Mouse (Mus musculus): ENCODE data around the gene Chpf.

Chpf gene

GRCm38 (mm10) chr1:75440661-75441060 is 38.4 kb downstream of the Chpf start:
- DNase-seq (ENCODE audit: low spot score) = no peak

GRCm38 (mm10) chr1:75438782-75439181 is 40.3 kb downstream of the Chpf start:
- DNase-seq (ENCODE audit: low spot score) = no peak

DNA sequence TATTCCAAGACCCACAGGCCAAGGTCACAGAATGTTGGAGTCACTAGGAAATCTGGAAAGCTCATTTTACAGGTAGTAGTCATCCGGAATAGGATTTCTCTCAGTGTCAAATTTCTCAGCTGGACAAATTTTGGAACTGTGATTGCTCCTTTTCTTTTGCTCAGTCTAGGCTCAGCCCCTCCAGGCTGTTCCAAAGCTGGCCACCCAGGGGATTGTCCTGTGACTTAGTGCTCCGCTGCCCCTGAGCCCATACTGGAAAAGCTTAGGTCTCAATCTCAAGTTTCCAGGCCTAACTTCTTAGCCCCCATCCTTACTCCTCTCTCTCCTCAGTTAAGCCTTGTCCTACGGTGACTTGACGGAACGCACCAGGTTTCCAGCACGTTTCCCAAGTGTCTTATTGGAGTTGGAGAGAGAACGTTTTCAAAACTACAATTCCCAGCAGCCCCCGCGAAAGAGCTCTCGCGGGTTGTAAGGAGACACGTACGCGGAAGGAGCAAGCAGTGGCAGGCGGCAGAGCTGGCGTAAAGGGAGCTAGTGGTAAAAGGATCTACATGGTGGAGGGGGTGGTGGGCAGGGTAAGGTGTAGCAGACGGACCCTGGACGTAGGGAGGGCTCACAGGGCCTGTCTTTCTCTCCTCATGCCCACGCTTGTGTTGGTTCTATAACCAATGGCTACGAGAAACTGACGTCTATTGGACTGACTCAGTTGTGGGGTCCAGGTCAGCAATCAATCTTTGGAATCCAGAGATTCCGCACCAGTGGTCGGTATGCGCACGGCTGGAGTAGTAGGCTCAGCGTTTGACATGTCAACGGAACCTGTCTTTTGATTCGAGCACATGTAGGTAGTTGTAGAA is 43.4 kb downstream of the Chpf start, which contains the start of gene Gmppa:
Gmppa (plus strand) TSS at position 456 of the 854 bp plus-strand sequence.
- peak; percentile 86 for DNase-seq (ENCODE audit: low spot score)

DNA sequence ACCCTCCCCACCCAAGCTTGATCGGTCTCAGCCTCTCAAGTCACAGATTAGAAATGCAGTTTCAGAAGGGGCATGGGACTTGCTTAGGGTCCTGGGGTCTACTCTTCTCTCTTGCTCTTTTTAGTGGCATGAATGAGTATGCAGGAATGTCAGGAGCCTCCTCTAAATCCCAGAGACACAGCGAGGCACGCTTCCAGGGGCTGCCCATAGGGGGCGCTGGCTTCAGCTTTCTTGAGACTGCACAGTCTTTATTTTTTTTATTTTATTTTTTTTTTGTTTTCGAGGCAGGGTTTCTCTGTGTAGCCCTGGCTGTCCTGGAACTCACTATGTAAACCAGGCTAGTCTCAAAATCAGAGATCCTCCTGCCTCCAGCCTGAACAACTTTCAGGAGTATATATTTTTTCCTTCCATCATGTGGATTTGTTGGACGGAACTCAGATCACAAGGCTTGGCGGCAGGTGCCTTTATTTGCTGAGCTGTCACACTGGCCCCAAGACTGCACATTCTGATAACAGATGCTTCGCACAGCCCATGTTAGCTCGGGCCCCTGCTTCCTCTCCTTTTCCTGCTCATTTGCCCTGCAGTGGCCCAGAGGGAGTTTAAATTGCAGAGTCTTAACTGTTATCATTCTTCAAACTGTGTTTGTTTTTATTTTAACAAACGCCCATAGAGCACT is 53.2 kb downstream of the Chpf start:
- peak; percentile 72 for DNase-seq (ENCODE audit: low spot score)
